Comparison of ENCODE assay signal across 11 mouse cellular contexts in the genomic region with DNA sequence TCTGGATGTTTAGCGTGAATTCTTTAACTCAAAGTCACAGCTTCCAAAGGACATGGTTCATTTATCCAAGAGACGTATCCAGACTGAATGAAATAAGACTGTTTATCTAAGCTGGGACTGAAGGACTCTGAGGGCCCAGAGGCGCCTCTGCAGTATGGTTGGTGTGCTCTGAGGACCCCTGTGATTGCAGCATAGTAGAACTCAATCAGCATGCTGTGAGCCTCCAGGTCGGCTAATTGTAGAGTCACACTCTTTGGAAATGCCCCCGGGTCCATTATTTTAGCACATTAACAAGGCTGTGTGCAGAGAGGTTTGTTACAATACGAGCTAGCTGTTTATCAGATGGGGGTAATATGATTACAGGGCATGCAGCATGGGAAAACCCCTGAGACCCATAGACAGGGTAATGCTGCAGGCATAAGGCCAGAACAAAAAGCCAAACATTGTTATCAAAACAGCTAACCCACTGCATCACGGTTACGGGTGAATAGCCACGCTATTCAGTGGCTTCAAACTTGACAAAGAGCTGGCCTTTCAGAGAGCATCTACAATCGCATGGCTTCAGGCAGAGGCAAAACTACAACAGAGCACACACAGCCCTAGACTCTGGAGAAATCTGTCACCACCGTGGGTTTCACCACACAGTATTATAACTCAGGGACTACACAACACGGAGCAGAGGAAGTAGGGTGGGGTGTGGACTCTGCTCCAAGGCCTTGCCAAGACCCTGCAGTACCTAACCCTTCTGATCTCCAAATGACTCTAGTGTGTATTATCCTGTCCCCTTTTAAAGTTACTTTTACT.
DNase-seq lines count a peak whose midpoint lies in the region; ATAC-seq and TF ChIP-seq lines count a peak whose summit lies in the region.
"Had no signal": no experiment of that assay in that cellular context is flagged by ENCODE, and none has a peak within 500 bp of the region (broad histone marks: within the 10 kb centered on the region; RNA-seq: fewer than 3 reads in every experiment).

No protein-coding gene starts in this region.

- TF ChIP-seq CTCF in midbrain, postnatal 0 days (IDR thresholded peaks at IDR 0.05) = no peak

- WGBS in midbrain, embryonic 10.5 days = 48% methylated on average over 12 of the region's 12 CpGs
- 18% methylated on average over 12 of the region's 12 CpGs for WGBS in midbrain, postnatal 0 days
- WGBS in forebrain, embryonic 12.5 days = 13% methylated on average over 12 of the region's 12 CpGs
- whole genome bisulfite sequencing in hindbrain, embryonic 16.5 days = 14% methylated on average over 12 of the region's 12 CpGs
- WGBS in neural tube, embryonic 15.5 days = 12% methylated on average over 12 of the region's 12 CpGs

- no peaks in the 10 kb centered on the region for H3K27me3 ChIP-seq in midbrain, embryonic 10.5 days (ENCODE audit: low read depth, poor library complexity, severe bottlenecking)
- no peaks in the 10 kb centered on the region for H3K27me3 ChIP-seq in midbrain, postnatal 0 days (ENCODE audit: insufficient read depth, low read length)
- H3K27me3 ChIP-seq in forebrain, embryonic 12.5 days = peaks cover 5% of the 10 kb centered on the region; the same call in 1 of the 2 replicates
- no peaks in the 10 kb centered on the region for H3K27me3 ChIP-seq in hindbrain, embryonic 16.5 days (replicated peaks; ENCODE audit: control insufficient read depth, insufficient read depth, low read length)
- no peaks in the 10 kb centered on the region for H3K27me3 ChIP-seq in neural tube, embryonic 15.5 days (replicated peaks)
- H3K27me3 ChIP-seq: liver, embryonic 15.5 days had no signal

- H3K4me2 ChIP-seq in midbrain, postnatal 0 days (ENCODE audit: low read depth, low read length, poor library complexity, severe bottlenecking) = no peak overlapping the region
- peak overlapping the region; percentile 22; the same call in 1 of the 2 replicates for H3K4me2 ChIP-seq in forebrain, embryonic 12.5 days
- no peak overlapping the region for H3K4me2 ChIP-seq in hindbrain, embryonic 16.5 days (ENCODE audit: low read length)
- no peak overlapping the region for H3K4me2 ChIP-seq in neural tube, embryonic 15.5 days
- H3K4me2 ChIP-seq: liver, embryonic 15.5 days had no signal

- H3K9ac ChIP-seq in midbrain, postnatal 0 days (replicated peaks; ENCODE audit: low read length, poor library complexity, severe bottlenecking) = no peak overlapping the region
- no peak overlapping the region for H3K9ac ChIP-seq in forebrain, embryonic 12.5 days
- no peak overlapping the region for H3K9ac ChIP-seq in hindbrain, embryonic 16.5 days (ENCODE audit: low read depth, low read length)
- H3K9ac ChIP-seq in neural tube, embryonic 15.5 days (replicated peaks) = no peak overlapping the region
- H3K9ac ChIP-seq: liver, embryonic 15.5 days had no signal

- no peak overlapping the region for H3K4me3 ChIP-seq in midbrain, embryonic 10.5 days
- H3K4me3 ChIP-seq in midbrain, postnatal 0 days (ENCODE audit: low read depth, low read length) = no peak overlapping the region
- H3K4me3 ChIP-seq in forebrain, embryonic 12.5 days (replicated peaks) = no peak overlapping the region
- H3K4me3 ChIP-seq in hindbrain, embryonic 16.5 days (ENCODE audit: low read length) = no peak overlapping the region
- no peak overlapping the region for H3K4me3 ChIP-seq in neural tube, embryonic 15.5 days (replicated peaks)
- H3K4me3 ChIP-seq: liver, embryonic 15.5 days had no signal

- H3K4me1 ChIP-seq in midbrain, embryonic 10.5 days = peaks cover 37% of the 10 kb centered on the region
- no peaks in the 10 kb centered on the region for H3K4me1 ChIP-seq in midbrain, postnatal 0 days (ENCODE audit: insufficient read depth, low read length)
- peaks cover 35% of the 10 kb centered on the region for H3K4me1 ChIP-seq in forebrain, embryonic 12.5 days
- H3K4me1 ChIP-seq in hindbrain, embryonic 16.5 days (ENCODE audit: control insufficient read depth, insufficient read depth, low read depth, low read length) = peaks cover 12% of the 10 kb centered on the region
- H3K4me1 ChIP-seq in neural tube, embryonic 15.5 days = peaks cover 17% of the 10 kb centered on the region
- H3K4me1 ChIP-seq: liver, embryonic 15.5 days had no signal

- no peak for ATAC-seq in midbrain, postnatal 0 days (ENCODE audit: low FRiP score)
- ATAC-seq in forebrain, embryonic 12.5 days (ENCODE audit: low FRiP score) = peak; percentile 66; the same call in 1 of the 2 replicates
- ATAC-seq in hindbrain, embryonic 16.5 days = peak; percentile 55
- ATAC-seq in neural tube, embryonic 15.5 days (ENCODE audit: low FRiP score) = peak; percentile 51; the same call in 1 of the 2 replicates
- no peak for ATAC-seq in megakaryocyte, adult 5-6 weeks (ENCODE audit: poor library complexity, severe bottlenecking)

- no peak for DNase-seq in midbrain, embryonic 10.5 days (ENCODE audit: low spot score)
- no peak for DNase-seq in midbrain, postnatal 0 days (ENCODE audit: low spot score)
- DNase-seq in urinary bladder, adult 2 months (ENCODE audit: low spot score) = no peak
- DNase-seq in adrenal gland, postnatal 25 days = no peak
- DNase-seq: gastrocnemius, postnatal 25 days; left cerebral cortex, postnatal 4 days had no signal

- H3K27ac ChIP-seq in midbrain, embryonic 10.5 days (replicated peaks) = peak overlapping the region; percentile 3
- H3K27ac ChIP-seq in midbrain, postnatal 0 days (ENCODE audit: low read depth, low read length) = no peak overlapping the region
- H3K27ac ChIP-seq in forebrain, embryonic 12.5 days = peak overlapping the region; percentile 21; the same call in 1 of the 2 replicates
- H3K27ac ChIP-seq in hindbrain, embryonic 16.5 days (ENCODE audit: low read depth, low read length) = no peak overlapping the region
- H3K27ac ChIP-seq in neural tube, embryonic 15.5 days (replicated peaks) = peak overlapping the region; percentile 56
- H3K27ac ChIP-seq: liver, embryonic 15.5 days had no signal

- no peaks in the 10 kb centered on the region for H3K9me3 ChIP-seq in midbrain, embryonic 10.5 days (replicated peaks)
- H3K9me3 ChIP-seq in midbrain, postnatal 0 days (ENCODE audit: low read length) = no peaks in the 10 kb centered on the region
- no peaks in the 10 kb centered on the region for H3K9me3 ChIP-seq in forebrain, embryonic 12.5 days
- H3K9me3 ChIP-seq in hindbrain, embryonic 16.5 days (ENCODE audit: control insufficient read depth, low read length) = no peaks in the 10 kb centered on the region
- H3K9me3 ChIP-seq in neural tube, embryonic 15.5 days (replicated peaks) = no peaks in the 10 kb centered on the region
- H3K9me3 ChIP-seq: liver, embryonic 15.5 days had no signal

- no peaks in the 10 kb centered on the region for H3K36me3 ChIP-seq in midbrain, embryonic 10.5 days
- no peaks in the 10 kb centered on the region for H3K36me3 ChIP-seq in midbrain, postnatal 0 days (ENCODE audit: insufficient read depth, low read length)
- no peaks in the 10 kb centered on the region for H3K36me3 ChIP-seq in forebrain, embryonic 12.5 days (replicated peaks)
- no peaks in the 10 kb centered on the region for H3K36me3 ChIP-seq in hindbrain, embryonic 16.5 days (ENCODE audit: control insufficient read depth, insufficient read depth, low read length)
- H3K36me3 ChIP-seq in neural tube, embryonic 15.5 days = no peaks in the 10 kb centered on the region
- H3K36me3 ChIP-seq: liver, embryonic 15.5 days had no signal

Comparison
In these comparisons a context has a peak if more than half of its experiments do, and no peak if none do; other contexts are left out.
1. H3K27ac ChIP-seq: peak in midbrain, embryonic 10.5 days (single experiment), forebrain, embryonic 12.5 days (single experiment) and neural tube, embryonic 15.5 days (single experiment); none in midbrain, postnatal 0 days (single experiment) and hindbrain, embryonic 16.5 days (single experiment).
2. ATAC-seq: peak in forebrain, embryonic 12.5 days (single experiment), hindbrain, embryonic 16.5 days (single experiment) and neural tube, embryonic 15.5 days (single experiment); none in midbrain, postnatal 0 days (single experiment) and megakaryocyte, adult 5-6 weeks (single experiment).